Mouse (Mus musculus): ENCODE measurements around the gene Cd6. TPM values are rescaled to one million over a fixed set of nuclear protein-coding genes. Genes with fewer than 3 reads are reported as not detected.
A peak's percentile ranks its signal among the peaks of the same experiment; 100 is the strongest.

Gene Cd6
- polyA plus RNA-seq, 2 experiments from 2014 or later: 365 to 512 TPM

GRCm38 (mm10) chr19:10835671-10836070 lies 5.8 kb upstream of the Cd6 start:
- ATAC-seq: no peak

GRCm38 (mm10) chr19:10833611-10834010 lies 3.8 kb upstream of the Cd6 start:
- no peak for ATAC-seq

- ATAC-seq: no peak
These were observed 2.2 kb upstream of the Cd6 start for GRCm38 (mm10) chr19:10832030-10832429.

- ATAC-seq: peak; percentile 15
These were observed 1.6 kb upstream of the Cd6 start for GRCm38 (mm10) chr19:10831424-10831823.

GRCm38 (mm10) chr19:10828321-10828720 lies 1.5 kb downstream of the Cd6 start:
- no peak for ATAC-seq

GRCm38 (mm10) chr19:10824061-10824460 lies 5.8 kb downstream of the Cd6 start:
- ATAC-seq: peak; percentile 21

- ATAC-seq: no peak
These were observed 7.3 kb downstream of the Cd6 start for GRCm38 (mm10) chr19:10822534-10822933.

- ATAC-seq: peak; percentile 19
These were observed 8.5 kb downstream of the Cd6 start for GRCm38 (mm10) chr19:10821319-10821718.

- ATAC-seq: no peak
These were observed 11.5 kb downstream of the Cd6 start for GRCm38 (mm10) chr19:10818217-10818946.

- ATAC-seq: no peak
These were observed 13.4 kb downstream of the Cd6 start for GRCm38 (mm10) chr19:10816462-10816861.

- peak; percentile 41 for ATAC-seq
These were observed 14.0 kb downstream of the Cd6 start for GRCm38 (mm10) chr19:10815871-10816270.

- peak; percentile 11 for ATAC-seq
These were observed 16.0 kb downstream of the Cd6 start for GRCm38 (mm10) chr19:10813905-10814304.

- peak; percentile 66 for ATAC-seq
These were observed 16.8 kb downstream of the Cd6 start for GRCm38 (mm10) chr19:10813039-10813438.

GRCm38 (mm10) chr19:10811471-10811870 lies 18.4 kb downstream of the Cd6 start:
- no peak for ATAC-seq

- no peak for ATAC-seq
These were observed 19.7 kb downstream of the Cd6 start for GRCm38 (mm10) chr19:10810176-10810492.

GRCm38 (mm10) chr19:10809428-10810175 lies 20.3 kb downstream of the Cd6 start:
- no peak for ATAC-seq

GRCm38 (mm10) chr19:10808524-10809233 lies 21.2 kb downstream of the Cd6 start:
- no peak for ATAC-seq

- ATAC-seq: no peak
These were observed 24.1 kb downstream of the Cd6 start for GRCm38 (mm10) chr19:10805661-10806285.

- ATAC-seq: no peak
These were observed 24.8 kb downstream of the Cd6 start for GRCm38 (mm10) chr19:10804850-10805660.

- ATAC-seq: no peak
These were observed 26.1 kb downstream of the Cd6 start for GRCm38 (mm10) chr19:10803751-10804150.

- ATAC-seq: no peak
These were observed 28.0 kb downstream of the Cd6 start for GRCm38 (mm10) chr19:10801906-10802305.

GRCm38 (mm10) chr19:10801070-10801469 lies 28.8 kb downstream of the Cd6 start:
- peak; percentile 62 for ATAC-seq
